Mouse (Mus musculus) lung, postnatal 36 days (tissue): ENCODE data around the gene Hspbap1.
A peak's percentile ranks its signal among the peaks of the same experiment; 100 is the strongest.

Experiments
- DNase-seq: peaks from one replicate; pipeline ENCODE4 v3.0.0; 2022; ENCODE audit warnings: mixed read lengths

Gene Hspbap1

DNA sequence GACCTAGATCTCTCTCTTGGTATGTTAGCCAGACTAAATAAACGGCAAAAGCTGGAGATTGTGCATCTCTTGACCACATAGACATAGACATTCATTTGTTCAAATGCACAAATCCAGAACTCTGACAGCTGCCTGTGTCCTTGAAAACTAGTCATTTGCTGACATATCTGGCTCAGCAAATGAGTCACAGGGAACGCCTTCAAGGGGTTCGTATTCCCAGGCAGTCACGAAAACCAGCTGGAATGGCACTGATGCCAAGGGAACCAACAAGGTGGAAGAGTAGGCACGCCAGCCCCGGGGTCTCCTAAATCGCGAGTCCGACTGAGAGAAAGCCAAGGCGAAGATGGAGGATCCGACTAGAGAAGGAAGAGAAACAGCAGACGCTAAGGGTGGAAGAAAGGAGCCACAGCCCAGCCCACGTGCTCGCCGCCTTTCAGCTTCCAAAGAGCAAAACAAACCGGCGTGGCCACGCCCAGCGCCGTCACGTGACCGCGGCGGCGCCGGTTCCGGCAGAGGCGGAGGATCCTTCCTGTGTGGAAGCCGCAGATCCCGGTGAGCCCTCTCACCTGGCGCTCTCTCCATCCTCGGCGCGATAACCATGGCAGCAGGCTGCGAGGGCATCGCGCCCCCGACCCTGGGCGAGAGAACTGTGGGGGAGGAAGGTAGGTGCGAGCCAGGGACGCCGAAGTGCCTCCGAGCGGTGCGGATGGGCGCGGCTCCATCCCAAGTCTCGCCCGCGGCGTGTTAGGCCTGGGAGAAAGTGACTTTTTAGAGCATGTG is at the start of gene Hspbap1:
Hspbap1 (plus strand) TSS at position 498 of the 780 bp plus-strand sequence.
- peak; percentile 95 for DNase-seq

DNA sequence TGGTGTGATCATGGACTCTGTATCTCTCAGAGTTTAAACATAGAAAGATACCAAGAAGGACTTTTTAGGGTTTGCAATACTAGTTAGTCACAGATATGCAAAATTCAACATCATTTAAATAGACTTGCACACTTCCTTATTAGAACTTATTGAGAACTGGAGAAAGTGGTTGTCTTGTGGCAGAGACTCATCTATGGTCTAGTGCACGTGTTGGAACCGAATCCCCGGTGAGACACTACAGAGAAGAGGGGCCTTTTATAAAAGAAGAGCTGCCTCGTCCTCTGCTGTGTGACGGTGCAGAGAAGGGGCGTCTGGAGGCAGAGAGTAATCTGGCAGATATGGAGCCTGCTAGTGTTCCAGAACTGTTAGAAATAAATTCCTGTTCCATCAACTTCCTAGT is 45.6 kb upstream of the Hspbap1 start:
- DNase-seq, result no peak

DNA sequence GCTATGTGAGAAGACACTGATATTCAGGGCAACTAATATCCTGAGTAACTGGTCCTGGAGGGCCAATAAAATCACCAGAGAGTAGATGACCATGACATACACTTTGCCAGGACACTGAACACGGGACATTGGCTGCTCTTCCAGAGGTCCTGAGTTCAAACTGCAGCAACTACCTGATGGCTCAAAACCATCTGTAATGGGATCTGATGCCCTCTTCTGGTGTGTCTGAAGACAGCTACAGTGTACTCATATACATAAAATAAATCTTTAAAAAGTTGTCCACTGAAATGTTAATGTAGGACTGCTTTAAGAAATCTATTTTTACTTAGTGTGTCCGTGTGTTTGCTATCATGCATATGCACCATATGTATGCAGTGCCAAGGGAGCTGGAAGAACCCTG is 43.6 kb upstream of the Hspbap1 start:
- no peak for DNase-seq

DNA sequence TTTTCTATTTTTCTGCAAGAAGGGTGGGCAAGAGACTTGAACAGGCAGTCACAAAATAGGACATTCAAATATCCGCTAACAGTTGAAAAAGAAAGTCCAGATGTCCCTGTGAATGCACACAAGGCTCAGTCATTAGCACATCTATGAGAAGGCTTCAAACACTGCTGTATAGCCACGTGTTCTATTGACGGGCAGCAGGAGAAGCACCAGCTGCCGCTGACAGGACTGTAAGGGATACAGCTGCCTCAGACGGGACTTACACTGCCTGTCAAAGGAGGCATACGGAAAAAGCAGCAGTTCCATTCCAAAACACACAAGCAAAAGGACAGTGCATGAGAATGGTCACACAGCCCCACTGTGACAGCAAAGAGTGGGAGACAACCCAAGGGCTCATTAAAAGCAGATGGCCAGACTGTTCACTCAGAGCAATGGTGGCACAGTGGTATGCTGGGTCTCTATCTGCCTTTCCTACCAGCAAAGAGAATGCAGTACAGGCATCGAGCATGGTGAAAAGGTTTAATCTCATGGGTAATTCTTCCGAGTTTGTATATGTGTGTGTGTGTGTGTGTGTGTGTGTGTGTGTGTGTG is 40.9 kb upstream of the Hspbap1 start:
- peak; percentile 8 for DNase-seq

DNA sequence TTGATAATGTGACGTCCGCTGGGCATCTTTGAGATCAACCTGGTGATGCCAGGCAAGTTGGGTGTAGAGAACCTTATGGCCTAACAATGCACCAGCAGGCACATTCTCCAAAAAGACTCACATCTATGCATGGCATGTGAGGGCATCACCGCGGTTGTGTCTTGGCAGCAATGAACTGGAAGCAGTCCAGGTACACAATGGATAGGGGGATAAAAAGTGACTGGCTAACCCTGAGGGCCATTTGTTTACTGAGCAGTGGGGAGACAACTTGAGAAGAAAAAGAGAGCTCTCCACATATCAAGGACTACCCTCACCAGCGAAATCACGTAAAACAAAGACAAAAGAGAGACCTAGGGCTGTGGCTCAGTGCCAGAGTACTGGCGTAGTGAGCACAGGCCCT is 38.1 kb upstream of the Hspbap1 start:
- no peak for DNase-seq

DNA sequence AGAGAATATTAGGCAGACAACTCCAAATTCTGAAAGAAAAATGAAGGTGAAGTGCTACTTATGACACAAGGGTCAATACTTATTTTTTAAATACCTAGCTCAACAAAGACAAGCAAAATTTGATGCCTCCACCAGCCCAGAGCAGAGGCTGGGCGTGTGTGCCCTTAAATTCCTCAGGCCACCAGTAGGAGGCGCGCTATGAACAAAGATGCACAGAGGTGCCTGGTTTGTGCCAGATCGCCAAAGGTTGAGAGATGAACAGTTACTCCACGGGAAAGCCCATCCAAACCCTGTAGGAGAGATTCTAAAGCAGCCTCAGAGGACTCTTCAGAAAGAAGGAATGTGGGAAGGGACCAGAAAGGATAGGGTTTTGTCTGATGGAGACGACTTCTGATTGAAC is 36.1 kb upstream of the Hspbap1 start:
- DNase-seq, result peak; percentile 78

DNA sequence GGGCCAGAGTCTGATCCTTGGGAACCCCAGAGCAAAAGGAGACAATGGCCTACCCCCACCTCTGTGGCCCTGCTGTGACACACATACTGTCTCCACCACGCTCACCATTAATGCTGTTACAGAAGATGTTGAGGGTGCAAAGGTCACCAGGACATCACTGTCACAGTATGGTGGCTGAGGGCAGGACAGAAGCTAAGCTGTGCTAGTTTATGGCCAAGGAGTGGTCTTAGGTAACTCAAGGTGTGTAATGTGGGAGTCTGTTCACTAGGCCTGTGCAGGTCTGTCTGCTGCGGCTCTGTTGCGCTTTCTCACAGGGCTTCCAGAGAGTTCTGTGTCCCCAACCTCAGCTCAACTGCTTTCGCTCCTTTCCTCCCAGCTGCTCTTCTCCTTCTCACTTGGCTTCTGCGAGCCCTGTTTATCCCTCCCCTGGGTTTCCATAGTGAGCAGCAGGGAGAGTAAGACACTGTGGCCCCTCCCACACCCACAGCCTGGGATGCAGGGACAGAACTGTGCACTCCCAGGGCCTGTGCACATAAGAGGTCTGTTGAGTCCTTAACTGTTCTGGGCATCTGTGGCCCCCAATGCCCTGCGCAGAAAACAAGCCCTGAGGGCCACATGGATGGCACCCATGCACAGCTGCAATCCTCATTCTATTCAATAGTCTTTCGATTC is 31.9 kb upstream of the Hspbap1 start:
- no peak for DNase-seq

DNA sequence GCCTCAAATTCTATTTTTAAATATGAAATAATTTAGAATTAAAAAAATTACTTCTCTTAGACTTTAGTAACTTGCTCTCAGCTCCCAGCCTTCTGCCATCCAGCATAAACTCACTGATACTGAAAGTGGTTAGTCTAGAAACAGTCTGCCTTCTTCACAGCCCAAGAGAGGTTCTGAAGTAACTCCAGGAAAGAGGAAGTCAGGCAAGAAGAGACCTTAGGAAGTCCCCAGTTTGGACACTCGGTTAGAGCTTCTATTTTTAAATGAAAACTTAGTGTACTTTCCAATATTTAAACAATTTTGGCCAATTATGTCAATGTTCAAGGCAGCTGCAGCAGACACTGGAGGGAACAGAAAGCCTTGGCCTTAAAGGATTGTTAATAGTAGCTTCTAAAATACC is 30.6 kb upstream of the Hspbap1 start:
- peak; percentile 26 for DNase-seq

DNA sequence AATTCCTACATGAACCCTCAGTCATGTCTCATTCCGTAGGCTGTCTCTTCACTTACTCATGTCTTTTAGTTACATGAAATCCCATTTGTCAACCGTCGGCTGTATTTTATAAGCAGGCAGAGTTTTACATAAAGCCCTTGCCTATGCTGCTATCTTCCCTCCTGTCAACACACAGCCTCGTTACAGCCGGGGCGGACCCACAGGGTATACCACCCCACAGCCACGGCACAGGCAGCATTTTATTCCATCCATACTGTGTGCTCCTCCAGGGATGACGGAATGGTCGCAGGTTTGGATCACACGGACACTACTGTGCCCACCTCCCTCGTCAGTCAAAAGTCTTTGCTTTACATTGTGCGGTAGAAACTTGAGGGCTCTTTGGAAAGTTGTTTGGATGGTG is 29.8 kb upstream of the Hspbap1 start:
- no peak for DNase-seq

DNA sequence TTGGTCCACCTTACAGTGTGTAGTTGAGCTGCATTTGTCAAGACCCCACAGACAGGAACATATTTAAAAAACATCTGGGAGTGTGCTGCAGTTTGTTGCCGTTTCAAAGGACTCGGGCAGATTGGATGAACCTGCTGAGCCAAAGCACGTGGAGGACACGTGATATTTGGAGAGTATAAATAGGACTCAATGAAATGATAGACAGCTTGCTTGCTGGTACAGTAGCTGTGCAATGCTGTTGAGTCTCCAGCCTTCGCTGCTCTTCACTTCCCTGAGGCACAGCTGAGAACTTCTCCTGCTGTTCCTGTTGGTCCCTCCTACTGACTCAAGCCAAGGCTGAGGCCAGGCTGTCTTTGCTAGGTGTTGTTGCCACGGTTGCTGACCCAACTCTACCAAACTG is 29.2 kb upstream of the Hspbap1 start:
- DNase-seq, result no peak

DNA sequence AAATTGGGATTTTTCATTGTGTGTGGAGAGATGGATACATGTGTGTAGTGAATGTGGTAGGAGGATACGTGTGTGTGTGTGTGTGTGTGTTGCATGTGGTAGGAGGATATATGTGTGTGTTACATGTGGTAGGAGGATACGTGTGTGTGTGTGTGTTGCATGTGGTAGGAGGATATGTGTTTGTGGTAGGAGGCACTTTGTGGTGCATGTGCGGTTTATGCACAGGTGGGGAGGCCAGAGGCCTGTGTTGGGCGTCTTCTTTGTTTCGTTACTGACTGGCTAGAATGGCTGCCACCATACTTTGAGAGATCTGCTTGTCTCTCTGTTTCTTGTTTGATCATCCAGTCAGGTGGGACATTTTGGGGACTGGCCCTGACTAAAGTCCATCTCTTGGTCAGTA is 28.6 kb upstream of the Hspbap1 start:
- DNase-seq, result no peak

DNA sequence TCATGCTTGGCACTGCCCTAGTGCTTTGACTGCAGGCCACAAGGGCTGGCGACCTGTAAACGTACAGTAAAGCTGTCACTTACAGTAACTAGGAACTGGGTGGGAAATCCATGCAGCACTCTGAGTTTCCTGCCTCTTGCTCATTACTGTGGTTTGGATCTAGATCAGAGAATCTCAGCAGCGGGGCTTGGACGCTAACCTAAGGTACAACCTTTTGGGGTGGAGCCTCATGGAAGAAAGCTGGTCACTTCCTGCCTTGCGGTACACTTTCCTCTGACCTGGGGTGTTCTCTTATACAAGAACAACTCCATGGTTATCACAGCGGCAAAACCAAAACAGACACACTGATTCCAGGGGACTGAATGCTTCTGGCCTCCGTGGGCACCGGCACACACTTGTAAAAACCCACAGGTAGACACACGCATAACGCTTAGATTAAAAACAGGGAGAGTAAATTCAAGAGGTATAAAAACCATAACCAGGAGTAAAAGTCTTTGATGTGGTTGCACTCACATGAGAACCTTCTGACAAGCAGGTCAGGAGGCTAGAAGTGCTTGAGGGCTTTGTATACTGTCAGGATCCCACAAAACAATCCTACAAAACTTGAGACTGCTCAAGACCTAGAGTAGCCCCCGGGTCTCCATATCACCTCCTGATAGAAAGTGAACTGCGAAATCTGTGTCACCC is 27.8 kb upstream of the Hspbap1 start:
- DNase-seq, result peak; percentile 25

DNA sequence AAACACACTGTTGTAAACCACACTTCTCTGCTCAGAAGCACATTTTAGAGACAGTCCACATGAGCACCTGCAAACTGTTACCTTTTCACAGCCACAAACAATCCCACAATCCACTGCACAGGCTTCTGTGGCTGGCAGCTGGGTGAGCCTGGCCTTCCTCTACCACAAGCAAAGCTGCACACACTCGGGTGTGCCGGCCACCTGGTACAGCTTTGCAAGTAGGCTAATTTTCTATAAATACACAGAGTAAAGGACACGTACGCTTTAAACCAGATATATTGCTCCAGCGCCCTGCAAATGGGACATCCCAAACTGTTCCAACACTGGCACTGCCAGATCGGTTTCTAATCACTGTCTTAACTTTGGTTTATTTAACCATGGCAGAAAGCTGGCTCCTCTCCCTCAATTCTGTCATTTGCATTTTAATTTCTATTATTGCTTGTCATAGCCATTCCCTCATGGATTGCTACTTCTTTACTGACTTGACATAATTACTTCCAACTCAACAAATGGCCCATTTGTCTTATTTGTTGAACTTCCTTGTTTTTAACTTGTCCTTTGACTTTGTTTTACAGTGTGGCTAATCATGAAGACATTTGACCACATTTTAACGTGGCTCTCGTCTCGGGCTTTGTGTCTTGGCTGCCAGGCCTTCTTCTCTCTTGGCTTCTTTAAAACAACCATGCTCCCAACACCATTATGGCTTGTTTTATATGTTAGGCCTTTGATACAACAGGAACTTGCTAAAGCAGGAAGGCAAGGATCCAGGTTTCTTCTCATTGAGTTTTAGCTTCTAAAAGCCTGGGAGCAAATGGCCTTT is 22.5 kb upstream of the Hspbap1 start:
- no peak for DNase-seq

DNA sequence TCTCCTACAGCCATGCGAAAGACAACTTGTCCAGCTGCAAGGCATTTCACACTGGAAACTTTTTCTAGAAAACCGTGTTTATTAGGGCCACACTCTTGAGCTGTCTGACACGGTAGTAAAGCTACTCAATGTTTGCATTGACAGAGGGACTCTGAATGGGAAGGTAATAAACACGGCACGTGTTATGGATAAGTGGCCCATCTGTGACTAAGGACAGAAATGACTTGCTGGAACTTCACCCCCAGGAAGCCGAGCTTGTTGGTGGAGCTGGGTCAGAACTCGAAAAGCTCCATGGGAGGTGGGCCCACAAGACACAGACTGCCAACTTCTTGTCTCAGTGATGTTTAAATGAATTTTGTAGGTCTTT is 22.0 kb upstream of the Hspbap1 start:
- DNase-seq, result no peak

DNA sequence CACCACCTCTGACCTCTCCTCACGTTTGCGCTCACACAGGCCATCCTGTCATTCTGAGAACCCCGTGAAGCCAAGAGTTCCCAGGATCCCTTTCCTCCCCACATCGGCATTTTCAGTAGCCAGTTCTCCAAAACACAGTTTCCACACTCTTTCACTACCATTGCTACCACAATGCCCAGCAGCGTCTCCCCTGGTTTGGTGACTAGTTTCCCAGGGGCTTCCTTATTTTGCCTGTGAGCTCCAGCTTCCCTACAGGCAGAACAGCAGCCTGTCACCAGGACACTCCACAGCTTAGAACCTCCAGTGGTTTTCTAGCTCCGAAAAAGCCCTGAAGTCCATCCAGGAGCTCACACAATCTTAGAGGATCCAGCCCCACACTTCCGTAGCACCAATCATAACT is 20.8 kb upstream of the Hspbap1 start:
- DNase-seq, result no peak

DNA sequence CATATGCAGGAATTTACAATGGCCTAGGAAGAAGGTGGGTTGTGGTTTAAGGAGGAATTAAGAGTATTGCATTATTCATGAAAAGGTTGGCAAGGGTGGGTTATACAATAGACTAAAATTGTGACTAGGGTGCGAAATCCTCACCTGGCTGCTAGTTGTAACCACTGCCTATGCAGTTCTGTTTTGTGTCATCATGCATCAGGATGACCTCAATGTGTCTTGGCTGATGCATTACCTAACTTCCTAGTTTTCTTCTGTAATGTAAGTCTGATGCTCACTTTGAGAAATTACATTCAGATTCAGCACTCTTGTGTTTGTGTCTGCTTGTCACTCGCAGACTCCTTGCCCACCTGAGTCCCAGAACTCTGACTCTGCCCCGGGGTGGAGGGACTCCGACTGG is 18.3 kb upstream of the Hspbap1 start:
- DNase-seq, result no peak

DNA sequence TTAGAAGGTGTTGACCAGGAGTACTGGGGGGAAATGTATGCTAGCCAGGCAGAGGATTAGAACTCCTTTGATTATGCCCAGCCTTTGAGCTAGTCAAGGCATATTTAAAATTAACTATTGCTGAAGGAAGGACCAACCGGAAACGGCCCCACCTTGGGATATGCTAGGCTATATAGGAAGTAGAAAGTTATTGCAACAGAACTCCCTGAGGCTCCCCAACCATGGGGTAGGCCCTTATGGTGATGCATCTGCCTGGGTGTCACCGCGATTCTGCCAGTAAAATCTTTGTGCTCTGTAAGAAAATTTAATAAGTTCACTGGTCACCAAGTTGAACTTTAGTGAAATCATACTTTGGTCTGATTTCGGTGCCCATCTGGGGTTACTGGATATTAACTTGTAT is 16.2 kb upstream of the Hspbap1 start:
- no peak for DNase-seq

DNA sequence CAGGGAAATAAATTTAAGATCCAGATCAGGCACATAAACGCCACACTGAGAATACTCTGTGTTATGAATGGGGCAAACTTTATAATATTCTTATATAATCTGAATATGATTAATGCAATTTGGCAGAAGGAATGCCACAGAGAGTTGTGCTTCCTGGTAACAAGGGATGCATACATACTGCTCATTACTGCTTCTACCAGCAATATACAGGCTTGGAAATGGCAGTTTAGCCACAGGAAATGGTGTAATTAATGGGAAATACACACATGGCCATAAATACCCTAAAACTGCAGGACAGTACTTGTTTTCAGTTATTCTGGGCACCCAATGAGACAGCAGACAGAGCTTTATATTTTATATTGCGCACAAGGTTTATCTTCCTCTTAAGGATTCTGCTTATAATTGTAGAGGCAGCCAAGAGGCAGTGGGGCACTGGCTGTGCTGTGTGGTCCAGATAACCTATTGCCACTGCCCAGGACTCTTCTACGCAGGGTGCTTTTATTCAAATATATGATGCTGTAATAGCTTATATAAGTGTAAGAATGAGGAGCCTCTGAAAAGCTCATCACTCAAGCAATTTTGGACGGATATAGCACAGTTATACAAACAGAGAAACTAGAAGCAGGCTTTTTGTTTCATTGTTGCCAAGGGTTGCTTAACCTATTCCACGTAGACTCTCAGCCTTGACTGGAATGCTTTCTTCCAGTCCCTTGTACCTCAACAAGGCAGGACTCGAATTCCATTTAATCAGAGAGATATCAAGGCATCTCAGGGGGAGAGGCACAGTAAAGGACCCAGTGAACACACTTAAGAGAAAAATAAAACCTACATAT is 14.5 kb upstream of the Hspbap1 start:
- DNase-seq, result no peak

DNA sequence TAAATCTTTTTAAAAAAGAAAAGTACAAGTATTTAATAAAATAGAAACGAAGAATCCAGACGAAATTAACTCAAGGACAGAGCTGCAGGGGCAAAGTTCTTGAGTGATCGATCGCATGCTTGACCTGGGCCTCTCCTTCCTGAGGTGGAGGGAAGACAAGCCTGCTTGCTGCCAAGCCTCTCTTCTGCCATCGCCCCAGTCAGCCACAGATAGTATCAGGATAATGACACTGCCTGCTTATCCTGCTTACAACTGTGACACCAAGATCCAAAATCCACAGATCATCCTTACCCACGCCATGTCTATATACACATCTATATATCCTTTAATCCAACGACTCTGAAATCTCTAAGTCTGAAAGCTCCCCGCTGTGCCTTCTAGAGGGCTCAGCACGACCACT is 13.5 kb upstream of the Hspbap1 start:
- DNase-seq, result no peak

DNA sequence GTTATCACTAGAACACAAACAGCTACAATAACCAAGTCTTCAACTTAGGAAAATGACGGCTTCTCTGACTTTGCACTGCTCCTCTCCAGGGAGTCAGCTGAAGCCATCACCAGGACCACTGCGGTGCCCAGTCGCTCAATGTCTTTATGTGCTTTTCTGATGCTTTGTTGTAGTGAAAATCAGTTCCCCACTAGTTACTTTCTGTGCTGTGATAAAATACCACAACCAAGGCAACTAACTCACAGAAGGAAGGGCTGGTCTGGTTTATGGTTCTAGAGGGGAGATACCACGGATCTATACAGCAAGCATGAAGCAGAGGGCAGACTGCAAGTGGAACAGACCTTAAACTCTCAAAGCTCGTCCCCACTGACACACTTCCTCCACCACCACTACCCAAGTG is 10.8 kb upstream of the Hspbap1 start:
- no peak for DNase-seq

DNA sequence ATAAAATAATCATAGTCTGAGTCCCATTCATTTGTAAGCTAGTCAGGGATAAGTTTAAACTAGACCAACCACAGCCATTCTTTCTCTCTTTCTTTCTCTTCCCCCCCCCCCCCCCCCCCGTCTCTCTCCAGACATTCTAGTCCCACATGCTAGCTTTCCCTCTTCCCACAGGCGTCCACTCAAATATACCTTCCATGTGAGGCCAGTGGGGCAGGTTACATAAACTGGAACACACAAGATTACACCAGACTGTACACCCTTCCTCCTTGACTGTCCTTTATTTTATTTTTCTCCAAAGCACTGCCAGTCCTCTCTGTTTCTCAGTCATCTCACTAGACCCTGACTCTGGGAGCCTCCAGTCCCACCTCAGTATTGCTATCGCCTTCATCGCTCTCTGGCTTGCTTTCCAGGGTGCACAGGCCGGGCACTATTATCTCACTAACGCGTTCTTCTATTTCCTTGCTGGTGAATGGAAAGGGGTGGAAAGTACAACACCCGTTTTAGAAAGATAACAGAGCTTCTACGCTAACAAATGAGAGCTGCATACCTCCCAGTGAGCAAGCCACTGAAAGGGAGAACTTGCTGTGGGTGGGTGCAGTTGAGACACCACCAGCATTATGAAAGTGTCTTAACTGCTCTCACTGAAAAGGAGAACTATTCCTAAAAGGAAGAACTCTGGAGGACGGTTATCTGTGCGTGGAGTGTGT is 6.4 kb upstream of the Hspbap1 start:
- DNase-seq, result peak; percentile 34
